Mouse (Mus musculus): ENCODE measurements around the gene Olfr1047.

DNA sequence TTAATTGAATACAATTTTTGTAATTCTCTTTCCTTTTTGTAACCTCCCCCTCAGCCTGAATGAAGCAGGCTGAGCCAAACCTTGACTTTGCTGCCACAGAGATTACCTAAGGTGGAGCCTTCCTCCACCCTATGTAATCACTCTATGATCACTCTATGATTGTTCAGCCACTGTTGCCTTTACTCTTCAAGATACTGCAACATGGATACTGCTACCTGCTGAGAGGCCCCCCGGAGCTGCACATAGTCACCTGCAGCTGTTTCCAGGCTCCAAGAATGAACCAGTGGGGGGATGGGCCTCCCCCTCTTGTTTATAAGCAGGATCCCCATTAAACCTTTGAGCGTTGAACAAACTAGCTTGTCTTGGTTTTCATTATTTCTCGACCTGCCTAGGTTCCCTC lies 51.3 kb downstream of the Olfr1047 start:
- TF ChIP-seq CTCF (IDR thresholded peaks at IDR 0.05; ENCODE audit: low read depth) (no peak), EP300 (optimal IDR thresholded peaks at IDR 0.05) (no peak)

Data from stomach, postnatal 0 days (tissue).